ENCODE assay signal across 8 mouse cellular contexts in the genomic region with DNA sequence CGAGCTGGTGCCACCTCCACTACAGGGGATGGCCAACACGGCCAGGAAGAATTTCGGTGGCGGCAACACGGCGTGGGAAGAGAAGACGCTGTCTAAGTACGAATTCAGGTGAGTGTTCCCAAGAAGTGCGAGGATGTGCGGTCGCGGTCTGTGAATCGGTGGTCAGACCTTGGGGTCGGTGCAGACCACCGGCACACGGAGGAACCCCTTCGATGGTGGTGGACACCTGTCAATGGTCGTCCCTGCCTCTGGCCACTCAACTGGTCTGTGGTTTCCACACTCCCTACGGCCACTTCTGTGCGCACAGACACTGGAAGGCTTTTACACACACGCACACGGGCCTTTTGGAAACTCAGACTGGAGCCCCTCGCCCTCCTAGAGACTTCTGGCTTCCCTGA. TPM values are rescaled to one million over a fixed set of nuclear protein-coding genes. Genes with fewer than 3 reads are reported as not detected.
DNase-seq lines count a peak whose midpoint lies in the region; ATAC-seq lines count a peak whose summit lies in the region.

No protein-coding gene starts in this region.

- H3K36me3 ChIP-seq in lung, embryonic 15.5 days = peaks cover 26% of the 10 kb centered on the region
- peaks cover 4% of the 10 kb centered on the region for H3K36me3 ChIP-seq in embryonic facial prominence, embryonic 11.5 days (replicated peaks; ENCODE audit: control insufficient read depth, insufficient read depth, low read depth, low read length)
- peaks cover 43% of the 10 kb centered on the region for H3K36me3 ChIP-seq in intestine, embryonic 14.5 days (ENCODE audit: control insufficient read depth, insufficient read depth, low read length)
- H3K36me3 ChIP-seq in neural tube, embryonic 13.5 days = peaks cover 48% of the 10 kb centered on the region

- H3K4me1 ChIP-seq in lung, embryonic 15.5 days = peaks cover 20% of the 10 kb centered on the region
- no peaks in the 10 kb centered on the region for H3K4me1 ChIP-seq in embryonic facial prominence, embryonic 11.5 days (ENCODE audit: control insufficient read depth, insufficient read depth, low read length)
- H3K4me1 ChIP-seq in intestine, embryonic 14.5 days (replicated peaks; ENCODE audit: control insufficient read depth, insufficient read depth, low read length) = peaks cover 14% of the 10 kb centered on the region
- peaks cover 28% of the 10 kb centered on the region for H3K4me1 ChIP-seq in neural tube, embryonic 13.5 days (replicated peaks)

- peak overlapping the region; percentile 85 for H3K4me3 ChIP-seq in lung, embryonic 15.5 days
- peak overlapping the region; percentile 87 for H3K4me3 ChIP-seq in embryonic facial prominence, embryonic 11.5 days (ENCODE audit: low read depth, low read length)
- H3K4me3 ChIP-seq in intestine, embryonic 14.5 days (ENCODE audit: low read depth, low read length) = peak overlapping the region; percentile 86
- peak overlapping the region; percentile 92 for H3K4me3 ChIP-seq in neural tube, embryonic 13.5 days

- peak overlapping the region; percentile 88 for H3K4me2 ChIP-seq in lung, embryonic 15.5 days
- H3K4me2 ChIP-seq in embryonic facial prominence, embryonic 11.5 days (ENCODE audit: low read depth, low read length) = peak overlapping the region; percentile 88
- peak overlapping the region; percentile 94 for H3K4me2 ChIP-seq in intestine, embryonic 14.5 days (ENCODE audit: low read length)
- peak overlapping the region; percentile 90 for H3K4me2 ChIP-seq in neural tube, embryonic 13.5 days

- DNase-seq in lung, postnatal 4 days = no peak
- no peak for DNase-seq in embryonic facial prominence, embryonic 11.5 days (ENCODE audit: low spot score)
- DNase-seq in intestine, embryonic 14.5 days (ENCODE audit: low spot score) = no peak
- no peak for DNase-seq in right cerebral cortex, adult 18-20 months
- no peak for DNase-seq in cerebellum, adult 9-11 months
- DNase-seq in spleen, postnatal 36 days (ENCODE audit: low spot score in 2 of 2) = no peak

- no peaks in the 10 kb centered on the region for H3K27me3 ChIP-seq in lung, embryonic 15.5 days
- H3K27me3 ChIP-seq in embryonic facial prominence, embryonic 11.5 days (ENCODE audit: control insufficient read depth, insufficient read depth, low read length) = no peaks in the 10 kb centered on the region
- H3K27me3 ChIP-seq in intestine, embryonic 14.5 days (replicated peaks; ENCODE audit: control insufficient read depth, insufficient read depth, low read length) = no peaks in the 10 kb centered on the region
- no peaks in the 10 kb centered on the region for H3K27me3 ChIP-seq in neural tube, embryonic 13.5 days

- under 1% methylated on average over 23 of the region's 23 CpGs for WGBS in lung, embryonic 15.5 days
- 0% methylated on average over 23 of the region's 23 CpGs for WGBS in embryonic facial prominence, embryonic 11.5 days
- WGBS in intestine, embryonic 14.5 days = 1% methylated on average over 23 of the region's 23 CpGs
- WGBS in neural tube, embryonic 13.5 days = 1% methylated on average over 23 of the region's 23 CpGs

- H3K9me3 ChIP-seq in lung, embryonic 15.5 days = no peaks in the 10 kb centered on the region
- H3K9me3 ChIP-seq in embryonic facial prominence, embryonic 11.5 days (replicated peaks; ENCODE audit: control insufficient read depth, low read length) = no peaks in the 10 kb centered on the region
- no peaks in the 10 kb centered on the region for H3K9me3 ChIP-seq in intestine, embryonic 14.5 days (ENCODE audit: control insufficient read depth, low read length)
- H3K9me3 ChIP-seq in neural tube, embryonic 13.5 days = no peaks in the 10 kb centered on the region

- H3K27ac ChIP-seq in lung, embryonic 15.5 days = 0 out of 2 replicates have a peak overlapping the region, but pooled peaks have one; percentile 15
- no peak overlapping the region for H3K27ac ChIP-seq in embryonic facial prominence, embryonic 11.5 days (replicated peaks; ENCODE audit: low read depth, low read length)
- no peak overlapping the region for H3K27ac ChIP-seq in intestine, embryonic 14.5 days (ENCODE audit: low read depth)
- peak overlapping the region; percentile 67; the same call in 1 of the 2 replicates for H3K27ac ChIP-seq in neural tube, embryonic 13.5 days (replicated peaks)

- ATAC-seq in lung, embryonic 15.5 days (ENCODE audit: borderline replicate concordance, extremely low read depth, low FRiP score, low TSS enrichment) = no peak
- peak; percentile 1; the same call in 1 of the 2 replicates for ATAC-seq in embryonic facial prominence, embryonic 11.5 days (replicated peaks; ENCODE audit: insufficient number of reproducible peaks, low FRiP score, low TSS enrichment, low read depth)
- ATAC-seq in intestine, embryonic 14.5 days (replicated peaks; ENCODE audit: low FRiP score, low TSS enrichment, low read depth) = no peak
- ATAC-seq in neural tube, embryonic 13.5 days (ENCODE audit: low read depth) = no peak; the same call in 1 of the 2 replicates

- peak overlapping the region; percentile 70 for H3K9ac ChIP-seq in lung, embryonic 15.5 days
- H3K9ac ChIP-seq in embryonic facial prominence, embryonic 11.5 days (replicated peaks; ENCODE audit: low read length) = peak overlapping the region; percentile 83
- peak overlapping the region; percentile 81 for H3K9ac ChIP-seq in intestine, embryonic 14.5 days (ENCODE audit: low read length)
- H3K9ac ChIP-seq in neural tube, embryonic 13.5 days = peak overlapping the region; percentile 86

RNA-seq across cellular contexts. Expression of gene Creld2, which starts 0.5 kb away (rescaled TPM):
- 107 and 110 TPM in 2 replicates for polyA plus RNA-seq in lung, embryonic 15.5 days (2015; fragmentation: Nextera tagmentation; extraction: Ambion mirVana)
- polyA plus RNA-seq in embryonic facial prominence, embryonic 11.5 days (2014; fragmentation: Nextera tagmentation; extraction: Ambion mirVana) = 76.6 and 77.6 TPM in 2 replicates
- polyA plus RNA-seq in intestine, embryonic 14.5 days (2014; fragmentation: Nextera tagmentation; extraction: Ambion mirVana) = 79.9 and 95.1 TPM in 2 replicates
- polyA plus RNA-seq in neural tube, embryonic 13.5 days (2015; fragmentation: Nextera tagmentation; extraction: Ambion mirVana) = 62.4 and 70.9 TPM in 2 replicates

RNA-seq across cellular contexts. Expression of gene Alg12, which starts 0.8 kb away (rescaled TPM):
- polyA plus RNA-seq in lung, embryonic 15.5 days (2015; fragmentation: Nextera tagmentation; extraction: Ambion mirVana) = 11.7 and 14.4 TPM in 2 replicates
- 11.0 and 11.3 TPM in 2 replicates for polyA plus RNA-seq in embryonic facial prominence, embryonic 11.5 days (2014; fragmentation: Nextera tagmentation; extraction: Ambion mirVana)
- 11.8 and 13.6 TPM in 2 replicates for polyA plus RNA-seq in intestine, embryonic 14.5 days (2014; fragmentation: Nextera tagmentation; extraction: Ambion mirVana)
- 7.8 and 9.3 TPM in 2 replicates for polyA plus RNA-seq in neural tube, embryonic 13.5 days (2015; fragmentation: Nextera tagmentation; extraction: Ambion mirVana)

RNA-seq across cellular contexts. Expression of gene Pim3, which starts 42.1 kb away (rescaled TPM):
- polyA plus RNA-seq in lung, embryonic 15.5 days (2015; fragmentation: Nextera tagmentation; extraction: Ambion mirVana) = 65.9 and 70.3 TPM in 2 replicates
- polyA plus RNA-seq in embryonic facial prominence, embryonic 11.5 days (2014; fragmentation: Nextera tagmentation; extraction: Ambion mirVana) = 34.5 and 37.4 TPM in 2 replicates
- 40.1 and 51.7 TPM in 2 replicates for polyA plus RNA-seq in intestine, embryonic 14.5 days (2014; fragmentation: Nextera tagmentation; extraction: Ambion mirVana)
- polyA plus RNA-seq in neural tube, embryonic 13.5 days (2015; fragmentation: Nextera tagmentation; extraction: Ambion mirVana) = 51.2 and 52.5 TPM in 2 replicates

Comparison
In these comparisons a context has a peak if more than half of its experiments do, and no peak if none do; other contexts are left out.
1. H3K27ac ChIP-seq: peak in lung, embryonic 15.5 days (single experiment) and neural tube, embryonic 13.5 days (single experiment); none in embryonic facial prominence, embryonic 11.5 days (single experiment) and intestine, embryonic 14.5 days (single experiment).
2. Peak in every context shown above with its lines, with median percentiles within 50 percentile points of each other: H3K4me2 ChIP-seq, H3K4me3 ChIP-seq and H3K9ac ChIP-seq.